Mouse (Mus musculus) embryo, embryonic 10 days (tissue): ENCODE data around the gene Tead3.
"Not testable (repeated sequence)": the region's sequence is repeated elsewhere in the genome, so short reads cannot be mapped to it uniquely, and the experiment has no call there.

Source experiments
- DNase-seq: peaks from one replicate; pipeline ENCODE4 v3.0.0-alpha.2; 2015; ENCODE audit warnings: low spot score

Tead3 gene

GRCm38 (mm10) chr17:28360531-28361277, 10.1 kb upstream of the Tead3 start:
- no peak for DNase-seq

GRCm38 (mm10) chr17:28358576-28359261, 8.1 kb upstream of the Tead3 start:
- DNase-seq = not testable (repeated sequence)

GRCm38 (mm10) chr17:28355871-28356270, 5.3 kb upstream of the Tead3 start:
- DNase-seq = no peak

- peak; percentile 53 for DNase-seq
Measured at GRCm38 (mm10) chr17:28352018-28352417, 1.4 kb upstream of the Tead3 start.

GRCm38 (mm10) chr17:28351353-28351890, 805 bp upstream of the Tead3 start:
- DNase-seq = peak; percentile 38

- DNase-seq = peak; percentile 41
Measured at GRCm38 (mm10) chr17:28349901-28350465, 634 bp downstream of the Tead3 start.

GRCm38 (mm10) chr17:28349264-28349880, 1.2 kb downstream of the Tead3 start:
- DNase-seq = peak; percentile 31

- DNase-seq = no peak
Measured at GRCm38 (mm10) chr17:28348211-28348610, 2.4 kb downstream of the Tead3 start.

GRCm38 (mm10) chr17:28347327-28347726, 3.3 kb downstream of the Tead3 start:
- no peak for DNase-seq

- DNase-seq = no peak
Measured at GRCm38 (mm10) chr17:28345882-28346281, 4.7 kb downstream of the Tead3 start.

GRCm38 (mm10) chr17:28345271-28345721, 5.3 kb downstream of the Tead3 start:
- DNase-seq = no peak

GRCm38 (mm10) chr17:28344670-28345069, 5.9 kb downstream of the Tead3 start:
- no peak for DNase-seq

GRCm38 (mm10) chr17:28344050-28344607, 6.5 kb downstream of the Tead3 start:
- peak; percentile 35 for DNase-seq

GRCm38 (mm10) chr17:28341091-28341490, 9.5 kb downstream of the Tead3 start:
- DNase-seq = peak; percentile 87

GRCm38 (mm10) chr17:28340578-28340977, 10.0 kb downstream of the Tead3 start:
- DNase-seq = no peak

- DNase-seq = no peak
Measured at GRCm38 (mm10) chr17:28337547-28337946, 13.1 kb downstream of the Tead3 start.

GRCm38 (mm10) chr17:28335267-28335666, 15.3 kb downstream of the Tead3 start:
- DNase-seq = no peak

- DNase-seq = peak; percentile 58
Measured at GRCm38 (mm10) chr17:28332915-28333546, 17.6 kb downstream of the Tead3 start.

GRCm38 (mm10) chr17:28332113-28332914, 18.3 kb downstream of the Tead3 start:
- peak; percentile 25 for DNase-seq
